Mouse (Mus musculus) myocyte (in vitro differentiated cells): ENCODE measurements around the gene Slc1a3.

Source experiments
- E2F4 ChIP-seq: IDR thresholded peaks from one replicate; pipeline ENCODE4 v1.6.1; 2011; ENCODE audit warnings: mild to moderate bottlenecking, control low read depth, moderate library complexity; ENCODE audit not compliant: insufficient read depth
- MAX ChIP-seq: IDR thresholded peaks from one replicate; pipeline ENCODE4 v1.6.1; 2011; ENCODE audit warnings: low read depth, mild to moderate bottlenecking, control low read depth
- MYOG ChIP-seq, 3 experiments: IDR thresholded peaks; one replicate each; pipeline ENCODE4 v1.6.1; 2011; ENCODE audit warnings: control low read depth in 2 of 3, low read depth in 2 of 3, mild to moderate bottlenecking in 2 of 3; ENCODE audit not compliant: insufficient read length in 2 of 3, control insufficient read depth in 1 of 3, insufficient read depth in 1 of 3
- POLR2A ChIP-seq: IDR thresholded peaks from one replicate; pipeline ENCODE4 v1.6.1; 2011; ENCODE audit warnings: low read depth, mild to moderate bottlenecking, control low read depth, moderate library complexity; ENCODE audit not compliant: insufficient read length
- POLR2AphosphoS2 ChIP-seq: IDR thresholded peaks from one replicate; pipeline ENCODE4 v1.6.1; 2011; ENCODE audit warnings: low read depth, control low read depth; ENCODE audit not compliant: insufficient read length
- TCF12 ChIP-seq: IDR thresholded peaks from one replicate; pipeline ENCODE4 v1.6.1; 2011; ENCODE audit warnings: mild to moderate bottlenecking, control low read depth; ENCODE audit not compliant: poor library complexity, insufficient read depth, severe bottlenecking
- TCF3 ChIP-seq: IDR thresholded peaks from one replicate; pipeline ENCODE4 v1.6.1; 2011; ENCODE audit warnings: low read depth, control low read depth; ENCODE audit not compliant: insufficient read length

- no peak for TF ChIP-seq TCF3
- TF ChIP-seq MYOG (IDR thresholded peaks at IDR 0.05; ENCODE audit: control insufficient read depth in 1 of 3, insufficient read depth in 1 of 3, insufficient read length in 2 of 3, low read depth in 2 of 3), result no peak
- no peak for TF ChIP-seq TCF12
- TF ChIP-seq POLR2A, result no peak
- no peak for TF ChIP-seq MAX
- no peak for TF ChIP-seq E2F4
- TF ChIP-seq POLR2AphosphoS2, result no peak
Measured at GRCm38 (mm10) chr15:8681009-8681408, 29.6 kb downstream of the Slc1a3 start.
